Mouse (Mus musculus) brain, embryonic 18.5 days (tissue): ENCODE results near the gene Mllt6.
"Not testable (repeated sequence)": the region's sequence is repeated elsewhere in the genome, so short reads cannot be mapped to it uniquely, and the experiment has no call there.

Source experiments
- DNase-seq: peaks from one replicate; pipeline ENCODE4 v3.0.0-alpha.2; 2012; ENCODE audit warnings: low read depth, low spot score

Gene Mllt6

GRCm38 (mm10) chr11:97695712-97696401, 32.6 kb downstream of the Mllt6 start:
- peak; percentile 28 for DNase-seq

GRCm38 (mm10) chr11:97696669-97697068, 33.5 kb downstream of the Mllt6 start:
- DNase-seq: no peak

- no peak for DNase-seq
Observed at GRCm38 (mm10) chr11:97697199-97697890, 34.1 kb downstream of the Mllt6 start.

- no peak for DNase-seq
Observed at GRCm38 (mm10) chr11:97697891-97698529, 34.8 kb downstream of the Mllt6 start.

GRCm38 (mm10) chr11:97698741-97699611, 35.8 kb downstream of the Mllt6 start:
- DNase-seq: peak; percentile 37

GRCm38 (mm10) chr11:97699626-97700002, 36.4 kb downstream of the Mllt6 start:
- peak; percentile 93 for DNase-seq

- DNase-seq: peak; percentile 37
Observed at GRCm38 (mm10) chr11:97700003-97700745, 37.0 kb downstream of the Mllt6 start, which contains the start of gene Pcgf2. Pcgf2 (minus strand) TSS chr11:97700497.

GRCm38 (mm10) chr11:97700746-97701580, 37.7 kb downstream of the Mllt6 start:
- DNase-seq: no peak

GRCm38 (mm10) chr11:97701581-97702392, 38.6 kb downstream of the Mllt6 start:
- DNase-seq: no peak

- peak; percentile 83 for DNase-seq
Observed at GRCm38 (mm10) chr11:97702393-97702745, 39.2 kb downstream of the Mllt6 start.

GRCm38 (mm10) chr11:97703039-97703826, 40.0 kb downstream of the Mllt6 start, which contains the start of gene Psmb3:
Psmb3 (plus strand) TSS chr11:97703399.
- DNase-seq: peak; percentile 100

GRCm38 (mm10) chr11:97710067-97710466, 46.9 kb downstream of the Mllt6 start:
- not testable (repeated sequence) for DNase-seq

GRCm38 (mm10) chr11:97711200-97711900, 48.1 kb downstream of the Mllt6 start:
- no peak for DNase-seq

- DNase-seq: no peak
Observed at GRCm38 (mm10) chr11:97712286-97712685, 49.1 kb downstream of the Mllt6 start.

GRCm38 (mm10) chr11:97713896-97714295, 50.7 kb downstream of the Mllt6 start:
- no peak for DNase-seq

- DNase-seq: no peak
Observed at GRCm38 (mm10) chr11:97714356-97714755, 51.1 kb downstream of the Mllt6 start.
